Mouse (Mus musculus) liver, embryonic 13.5 days (tissue): Measurements from ENCODE around the gene Ccdc63. TPM values are rescaled to one million over a fixed set of nuclear protein-coding genes. Genes with fewer than 3 reads are reported as not detected.
"Not testable (repeated sequence)": the region's sequence is repeated elsewhere in the genome, so short reads cannot be mapped to it uniquely, and the experiment has no call there.

Source experiments
- ATAC-seq: fragments of 200-750 bp; cut with Nextera tagmentation; 2 replicates; pipeline ENCODE4 v1.8.0; 2017; ENCODE audit warnings: low read depth, mild to moderate bottlenecking, moderate number of reproducible peaks, moderate library complexity
- DNase-seq: peaks from one replicate; pipeline ENCODE4 v3.0.0; 2022
- H3K27ac ChIP-seq: fragments of 300-500 bp; sonication (generic); 2 replicates; pipeline ENCODE4 v1.5.1; 2015; ENCODE audit warnings: moderate library complexity, mild to moderate bottlenecking, inconsistent platforms
- H3K27me3 ChIP-seq: fragments of 300-500 bp; sonication (generic); 2 replicates; pipeline ENCODE4 v1.6.1; 2015; ENCODE audit warnings: mild to moderate bottlenecking, inconsistent platforms
- H3K36me3 ChIP-seq: fragments of 300-500 bp; sonication (generic); 2 replicates; pipeline ENCODE4 v1.6.1; 2015; ENCODE audit warnings: mild to moderate bottlenecking, inconsistent platforms
- H3K4me1 ChIP-seq: fragments of 300-500 bp; sonication (generic); replicated peaks from 2 replicates; pipeline ENCODE4 v1.6.1; 2015; ENCODE audit warnings: inconsistent platforms
- H3K4me2 ChIP-seq: fragments of 300-500 bp; sonication (generic); 2 replicates; pipeline ENCODE4 v1.6.1; 2015; ENCODE audit warnings: inconsistent platforms, mild to moderate bottlenecking, moderate library complexity
- H3K4me3 ChIP-seq: fragments of 300-500 bp; sonication (generic); replicated peaks from 2 replicates; pipeline ENCODE4 v1.5.1; 2015; ENCODE audit warnings: mild to moderate bottlenecking, inconsistent platforms
- H3K9ac ChIP-seq: fragments of 300-500 bp; sonication (generic); 2 replicates; pipeline ENCODE4 v1.6.1; 2015; ENCODE audit warnings: mild to moderate bottlenecking, inconsistent platforms
- H3K9me3 ChIP-seq: fragments of 300-500 bp; sonication (generic); replicated peaks from 2 replicates; pipeline ENCODE4 v1.6.1; 2016; ENCODE audit warnings: inconsistent platforms
- WGBS: fragments of 180-500 bp; shearing (Covaris S2); methylation state at CpG from one replicate; pipeline ENCODE4 v1.1.7; 2015; ENCODE audit not compliant: insufficient replicate concordance; 5-methylcytosine and 5-hydroxymethylcytosine counted together
- polyA plus RNA-seq: library from polyadenylated mRNA; unstranded; fragments of >200 nt; fragmentation: Nextera tagmentation; extraction: Ambion mirVana; gene quantifications from 2 replicates; pipeline ENCODE4 v1.2.1, GENCODE M21; 2015

Ccdc63 gene
- polyA plus RNA-seq, 1 experiment from 2014 or later: 0.14 TPM

DNA sequence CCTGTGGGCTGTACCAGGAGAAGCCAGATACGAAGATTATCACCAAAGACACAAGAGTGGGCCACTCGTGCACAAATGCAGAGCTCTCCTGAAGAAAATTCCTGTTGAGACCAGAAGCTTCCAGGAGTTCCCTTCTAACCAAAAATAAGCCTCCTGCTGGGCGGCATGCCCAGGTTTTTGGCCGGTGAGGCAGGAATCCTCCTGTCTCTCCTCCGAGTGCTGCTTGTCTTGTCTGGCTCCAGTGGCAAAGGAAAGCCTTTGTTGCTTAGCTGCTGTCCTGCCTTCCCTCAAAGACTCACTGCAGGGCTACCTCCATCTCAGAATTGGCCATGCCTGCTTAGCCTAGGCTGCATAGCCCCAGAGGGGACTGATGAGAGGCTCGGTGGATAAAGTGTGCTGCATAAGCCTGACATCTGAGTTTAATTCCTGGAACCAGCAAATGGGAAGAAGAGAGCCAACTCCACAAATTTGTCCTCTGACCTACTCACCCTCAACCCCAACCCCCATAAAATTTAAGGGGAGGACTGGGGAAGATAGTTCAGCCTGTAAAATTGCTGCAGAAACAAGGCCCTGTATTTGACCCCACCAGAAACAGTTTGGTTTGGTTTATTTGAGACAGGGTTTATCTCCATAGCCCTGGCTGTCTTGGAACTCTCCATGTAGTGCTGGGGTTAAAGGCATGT, 24.8 kb upstream of the Ccdc63 start:
- H3K9me3 ChIP-seq: no peaks in the 10 kb centered on the region

DNA sequence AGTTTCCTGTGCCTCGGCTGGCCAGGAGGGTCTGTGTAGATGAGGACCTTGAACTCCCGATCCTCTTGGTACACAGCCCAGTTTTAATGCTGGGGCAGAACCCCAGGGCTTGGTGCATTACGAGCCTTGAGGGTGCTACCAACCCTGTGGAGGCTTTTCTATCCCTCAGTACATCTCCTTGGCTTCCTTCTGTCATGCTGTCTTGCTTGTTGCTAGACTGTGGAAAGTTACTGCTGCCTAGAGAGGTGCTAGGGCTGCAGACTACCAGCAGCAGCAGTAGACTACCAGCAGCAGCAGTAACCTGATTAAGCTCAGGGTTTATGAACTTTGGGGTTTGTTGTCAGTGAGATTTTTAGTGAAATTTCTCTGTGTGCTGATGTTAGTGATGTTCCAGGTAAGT, 23.4 kb upstream of the Ccdc63 start:
- Histone ChIP-seq H3K4me2 (no peak overlapping the region), H3K9me3 (no peaks in the 10 kb centered on the region), H3K4me3 (no peak overlapping the region), H3K4me1 (peaks cover 80% of the 10 kb centered on the region), H3K9ac (peak overlapping the region; percentile 6; the same call in 1 of the 2 replicates), H3K27me3 (no peaks in the 10 kb centered on the region), H3K36me3 (peaks cover 92% of the 10 kb centered on the region), H3K27ac (no peak overlapping the region)
- DNase-seq (no peak), ATAC-seq (no peak)
- 71% methylated on average over 3 of the region's 3 CpGs for WGBS

More for the DNA sequence above, 24.8 kb upstream of the Ccdc63 start:
- no peak overlapping the region for H3K4me3 ChIP-seq
- ATAC-seq: no peak
- peaks cover 100% of the 10 kb centered on the region for H3K36me3 ChIP-seq
- H3K27ac ChIP-seq: no peak overlapping the region
- no peaks in the 10 kb centered on the region for H3K27me3 ChIP-seq
- WGBS: 72% methylated on average over 6 of the region's 6 CpGs
- no peak for DNase-seq
- 0 out of 2 replicates have a peak overlapping the region, but pooled peaks have one; percentile 12 for H3K9ac ChIP-seq
- no peak overlapping the region for H3K4me2 ChIP-seq
- H3K4me1 ChIP-seq: peaks cover 66% of the 10 kb centered on the region

DNA sequence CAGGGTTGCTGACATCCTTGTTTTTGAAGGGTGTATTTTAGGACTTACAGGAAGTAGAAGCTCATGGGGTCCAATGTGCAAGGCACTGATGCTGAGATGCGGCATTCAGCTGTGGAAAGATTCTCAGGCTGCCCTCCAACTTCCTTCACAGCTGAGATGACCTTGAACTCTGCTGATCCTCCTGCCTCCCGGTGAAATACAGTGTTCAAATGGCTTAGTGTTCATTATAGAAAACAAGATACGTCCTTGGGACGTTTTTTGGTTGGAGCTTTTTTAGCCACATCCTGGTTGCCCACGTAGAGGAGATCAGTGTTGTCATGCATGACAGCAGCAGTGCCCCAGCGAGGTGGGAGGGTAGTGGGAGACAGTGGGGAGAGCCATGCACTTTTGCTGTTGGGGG, 22.6 kb upstream of the Ccdc63 start:
- H3K36me3 ChIP-seq: peaks cover 84% of the 10 kb centered on the region
- H3K4me3 ChIP-seq: 0 out of 2 replicates have a peak overlapping the region, but pooled peaks have one; percentile 4
- H3K4me1 ChIP-seq: peaks cover 81% of the 10 kb centered on the region
- no peaks in the 10 kb centered on the region for H3K9me3 ChIP-seq
- peak overlapping the region; percentile 38 for H3K9ac ChIP-seq
- H3K27ac ChIP-seq: 0 out of 2 replicates have a peak overlapping the region, but pooled peaks have one; percentile 16
- 51% methylated on average over 6 of the region's 6 CpGs for WGBS
- no peak for DNase-seq
- no peak for ATAC-seq
- H3K4me2 ChIP-seq: peak overlapping the region; percentile 13; the same call in 1 of the 2 replicates
- no peaks in the 10 kb centered on the region for H3K27me3 ChIP-seq

DNA sequence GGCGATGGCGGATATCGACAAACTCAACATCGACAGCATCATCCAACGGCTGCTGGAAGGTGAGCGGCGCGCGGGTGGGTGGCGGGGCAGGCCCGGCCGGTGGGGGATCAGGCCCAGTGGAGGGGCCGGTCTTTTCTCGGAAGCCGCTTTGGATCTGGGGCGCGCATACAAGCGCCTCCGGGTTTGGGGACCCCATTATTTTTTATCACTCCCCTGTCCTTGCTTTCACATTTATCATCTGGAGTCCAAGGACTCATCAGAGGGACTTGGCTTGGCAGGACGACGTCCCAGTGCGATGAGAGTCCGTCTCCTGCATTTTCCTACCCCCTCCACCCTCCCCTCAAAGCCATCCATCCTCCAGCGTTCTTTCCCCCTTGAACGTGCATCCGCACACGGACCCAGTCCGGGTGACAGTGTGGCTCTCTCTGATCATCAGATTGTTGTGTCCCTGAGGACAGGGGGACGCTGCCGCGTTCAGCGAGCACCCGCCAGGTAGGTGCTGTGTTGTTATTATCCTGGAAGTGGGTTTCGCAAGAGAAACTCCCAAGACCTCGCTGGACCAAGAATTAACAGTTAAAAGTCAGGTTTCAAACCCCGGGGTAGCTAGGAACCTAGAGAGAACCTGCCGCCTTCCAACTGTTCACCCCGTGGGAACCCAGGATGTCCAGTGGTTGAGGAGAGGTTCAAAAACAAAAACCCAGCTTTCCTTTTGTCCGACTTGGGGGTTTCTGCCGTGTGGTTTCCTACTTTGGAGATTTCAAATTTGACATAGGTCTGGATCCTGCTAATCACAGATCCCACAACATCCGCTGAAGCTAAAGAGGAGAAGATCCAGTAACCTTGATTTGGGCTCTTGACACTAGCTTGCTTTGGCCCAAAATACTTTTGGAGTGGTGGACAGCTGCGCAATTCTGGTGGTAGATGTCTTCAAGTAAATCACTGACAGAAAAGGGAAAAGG, 18.2 kb upstream of the Ccdc63 start:
- peaks cover 83% of the 10 kb centered on the region for H3K4me1 ChIP-seq
- ATAC-seq: peak; percentile 29; the same call in 1 of the 2 replicates

DNA sequence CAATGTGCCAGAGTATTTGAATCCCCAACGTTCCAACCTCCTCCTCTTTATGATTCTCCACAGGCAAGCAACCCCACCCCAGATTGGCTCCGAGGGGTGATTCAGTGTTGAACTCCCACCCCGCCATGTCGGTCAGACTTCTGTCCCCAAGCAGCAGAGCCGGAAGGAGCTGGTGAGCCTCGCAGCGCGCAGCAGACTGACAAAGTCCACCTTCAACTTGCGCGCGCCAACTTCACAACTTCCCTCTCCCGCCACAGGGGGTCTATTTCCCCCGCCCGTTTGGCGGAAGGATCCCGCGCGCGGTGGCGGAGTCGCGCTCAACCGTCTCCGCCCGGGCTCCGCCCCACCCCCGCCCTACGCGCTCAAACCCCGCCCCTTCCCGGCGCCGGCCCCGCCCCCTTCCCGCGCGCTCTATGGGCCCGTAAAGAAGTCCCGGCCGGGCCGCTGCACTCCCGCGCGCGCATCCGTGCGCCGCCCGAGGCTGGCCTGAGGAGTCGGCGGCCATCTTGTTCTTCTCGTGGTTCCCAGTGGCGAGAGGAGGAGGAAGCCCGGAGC, 17.3 kb upstream of the Ccdc63 start, which contains the start of gene Ppp1cc:
Gene Ppp1cc, plus strand, starts transcription at position 452 of the 555 bp plus-strand sequence.
- Histone ChIP-seq H3K4me1 (peaks cover 76% of the 10 kb centered on the region), H3K27me3 (no peaks in the 10 kb centered on the region), H3K4me2 (peak within 1 kb of the TSS; percentile 91), H3K9me3 (no peaks in the 10 kb centered on the region), H3K27ac (peak within 1 kb of the TSS; percentile 86), H3K4me3 (peak within 1 kb of the TSS; percentile 95), H3K9ac (peak within 1 kb of the TSS; percentile 97), H3K36me3 (peaks cover 31% of the 10 kb centered on the region)
- WGBS: 1% methylated on average over 52 of the region's 54 CpGs
- ATAC-seq: peak; percentile 91
- peak; percentile 83 for DNase-seq

More for the DNA sequence above, 18.2 kb upstream of the Ccdc63 start:
- peaks cover 40% of the 10 kb centered on the region for H3K36me3 ChIP-seq
- H3K9me3 ChIP-seq: no peaks in the 10 kb centered on the region
- 2% methylated on average over 42 of the region's 42 CpGs for WGBS
- peak overlapping the region; percentile 91 for H3K4me2 ChIP-seq
- peak overlapping the region; percentile 81 for H3K27ac ChIP-seq
- peak; percentile 18 for DNase-seq
- H3K9ac ChIP-seq: peak overlapping the region; percentile 97
- H3K27me3 ChIP-seq: no peaks in the 10 kb centered on the region
- H3K4me3 ChIP-seq: peak overlapping the region; percentile 95

DNA sequence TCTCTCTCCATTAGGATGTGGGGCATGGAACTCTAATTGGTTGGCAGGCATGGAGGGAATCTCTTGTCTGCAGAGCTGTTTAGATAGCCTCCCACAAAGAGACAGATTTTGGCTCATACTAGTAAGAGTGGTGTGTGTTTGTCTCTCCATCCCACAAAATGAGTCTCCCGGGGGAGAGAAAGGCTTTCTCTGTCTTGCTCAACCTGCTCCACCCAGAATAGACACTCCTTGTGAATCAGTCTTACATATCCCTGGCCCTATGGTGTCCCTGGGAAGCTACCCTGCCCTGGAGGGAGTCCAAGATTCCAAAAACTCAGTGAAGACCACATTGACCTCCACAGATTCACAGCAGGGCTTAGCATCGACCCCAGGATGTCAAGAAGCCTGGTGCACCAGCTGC, 15.9 kb upstream of the Ccdc63 start:
- Histone ChIP-seq H3K4me1 (peaks cover 62% of the 10 kb centered on the region), H3K4me3 (peak overlapping the region; percentile 95; the same call in 1 of the 2 replicates), H3K4me2 (peak overlapping the region; percentile 86; the same call in 1 of the 2 replicates)

DNA sequence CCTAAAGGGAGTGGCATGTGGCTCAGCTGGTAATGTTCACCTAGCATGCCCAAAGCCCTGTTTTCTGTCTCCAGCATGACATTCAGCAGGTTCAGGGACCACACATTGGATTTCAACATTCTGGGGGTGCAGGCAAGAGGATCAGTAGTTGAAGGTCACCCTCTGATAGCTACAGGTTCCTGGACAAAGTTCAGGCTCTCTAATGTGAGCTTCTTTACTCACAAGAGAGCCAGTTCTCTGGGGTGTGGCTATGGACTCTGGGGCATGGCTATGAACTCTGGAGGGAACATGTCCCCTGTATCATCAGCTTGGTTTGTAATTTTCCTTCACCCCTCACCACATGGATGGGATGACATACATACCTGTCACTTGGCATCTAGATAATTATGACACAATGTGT, 15.0 kb upstream of the Ccdc63 start:
- H3K9ac ChIP-seq: no peak overlapping the region
- H3K4me3 ChIP-seq: no peak overlapping the region
- no peaks in the 10 kb centered on the region for H3K27me3 ChIP-seq
- ATAC-seq (no peak), DNase-seq (no peak)
- peaks cover 53% of the 10 kb centered on the region for H3K4me1 ChIP-seq
- peak overlapping the region; percentile 48 for H3K27ac ChIP-seq
- no peak overlapping the region for H3K4me2 ChIP-seq
- H3K9me3 ChIP-seq: no peaks in the 10 kb centered on the region
- H3K36me3 ChIP-seq: peaks cover 8% of the 10 kb centered on the region

More for the DNA sequence above, 15.9 kb upstream of the Ccdc63 start:
- WGBS: 61% methylated on average over 2 of the region's 2 CpGs
- Histone ChIP-seq H3K36me3 (peaks cover 17% of the 10 kb centered on the region), H3K27ac (peak overlapping the region; percentile 48; the same call in 1 of the 2 replicates), H3K27me3 (no peaks in the 10 kb centered on the region), H3K9me3 (no peaks in the 10 kb centered on the region), H3K9ac (peak overlapping the region; percentile 84; the same call in 1 of the 2 replicates)
- ATAC-seq (no peak), DNase-seq (no peak)

DNA sequence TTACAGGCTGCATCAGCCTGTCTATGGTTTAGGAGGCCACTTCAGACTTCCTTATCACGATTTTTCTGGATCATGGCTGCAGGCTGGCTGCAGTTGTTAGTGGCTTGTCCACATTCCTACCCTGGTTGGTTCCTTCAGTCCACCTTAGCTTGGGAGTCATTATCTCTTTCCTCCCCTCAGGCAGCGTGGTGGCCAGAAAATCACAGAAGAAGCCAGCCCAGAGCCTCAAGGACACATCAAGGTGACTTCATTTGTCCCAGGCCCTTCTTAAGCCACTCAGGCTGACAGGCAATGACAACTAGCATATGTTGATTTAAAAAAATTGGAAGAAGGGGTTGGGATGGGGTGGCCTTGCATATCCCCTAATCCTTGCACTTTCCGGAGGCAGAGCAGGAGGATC, 14.2 kb upstream of the Ccdc63 start:
- H3K27ac ChIP-seq: peak overlapping the region; percentile 48
- no peak overlapping the region for H3K4me2 ChIP-seq
- ATAC-seq (no peak), DNase-seq (no peak)
- no peak overlapping the region for H3K4me3 ChIP-seq
- 38% methylated on average over 3 of the region's 3 CpGs for WGBS
- H3K9ac ChIP-seq: no peak overlapping the region
- no peaks in the 10 kb centered on the region for H3K27me3 ChIP-seq
- no peaks in the 10 kb centered on the region for H3K9me3 ChIP-seq
- H3K4me1 ChIP-seq: peaks cover 45% of the 10 kb centered on the region
- H3K36me3 ChIP-seq: peaks cover 4% of the 10 kb centered on the region; the same call in 1 of the 2 replicates

DNA sequence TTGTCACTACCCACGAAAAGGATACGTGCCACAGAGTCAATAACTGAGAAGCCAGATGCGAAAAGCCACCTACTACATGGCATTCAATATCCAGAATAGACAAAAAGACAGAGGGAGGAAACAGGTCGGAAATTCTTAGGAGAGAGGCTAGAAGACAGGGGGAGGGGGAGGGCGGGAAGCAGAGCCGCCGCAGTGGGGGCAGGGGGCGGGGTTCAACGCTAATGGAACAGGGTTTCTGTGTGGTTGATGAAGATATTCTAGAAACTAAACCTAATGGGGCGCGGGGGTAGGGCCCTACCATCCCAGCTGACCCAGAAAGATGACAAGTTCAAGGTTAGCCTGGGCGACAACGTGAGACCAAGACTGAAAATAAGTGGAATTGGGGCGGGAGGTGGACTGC, 13.4 kb upstream of the Ccdc63 start:
- Histone ChIP-seq H3K4me1 (peaks cover 37% of the 10 kb centered on the region), H3K4me2 (no peak overlapping the region), H3K27ac (no peak overlapping the region; the same call in 1 of the 2 replicates), H3K27me3 (no peaks in the 10 kb centered on the region), H3K9ac (no peak overlapping the region), H3K36me3 (no peaks in the 10 kb centered on the region), H3K4me3 (no peak overlapping the region), H3K9me3 (no peaks in the 10 kb centered on the region)
- ATAC-seq: no peak
- no peak for DNase-seq
- WGBS: 22% methylated on average over 11 of the region's 14 CpGs

DNA sequence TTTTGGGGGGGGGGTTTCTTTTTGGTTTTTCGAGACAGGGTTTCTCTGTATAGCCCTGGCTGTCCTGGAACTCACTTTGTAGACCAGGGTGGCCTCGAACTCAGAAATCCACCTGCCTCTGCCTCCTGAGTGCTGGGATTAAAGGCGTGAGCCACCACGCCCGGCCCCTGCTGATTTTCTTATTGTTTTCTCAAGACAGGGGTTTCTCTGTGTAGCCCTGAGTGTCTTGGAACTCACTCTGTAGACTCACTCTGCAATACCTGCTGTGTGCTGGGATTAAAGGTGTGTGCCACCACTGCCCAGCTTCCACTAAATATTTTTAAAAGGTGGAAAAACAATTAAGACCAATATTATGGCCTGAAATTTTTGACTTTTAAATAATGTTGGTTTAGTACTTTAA, 11.9 kb upstream of the Ccdc63 start:
- DNase-seq, ATAC-seq, H3K4me2 ChIP-seq, H3K27ac ChIP-seq, H3K9me3 ChIP-seq, H3K4me3 ChIP-seq, H3K27me3 ChIP-seq, H3K9ac ChIP-seq, H3K36me3 ChIP-seq: not testable (repeated sequence)
- WGBS: 71% methylated on average over 5 of the region's 5 CpGs
- H3K4me1 ChIP-seq: peaks cover 34% of the 10 kb centered on the region

DNA sequence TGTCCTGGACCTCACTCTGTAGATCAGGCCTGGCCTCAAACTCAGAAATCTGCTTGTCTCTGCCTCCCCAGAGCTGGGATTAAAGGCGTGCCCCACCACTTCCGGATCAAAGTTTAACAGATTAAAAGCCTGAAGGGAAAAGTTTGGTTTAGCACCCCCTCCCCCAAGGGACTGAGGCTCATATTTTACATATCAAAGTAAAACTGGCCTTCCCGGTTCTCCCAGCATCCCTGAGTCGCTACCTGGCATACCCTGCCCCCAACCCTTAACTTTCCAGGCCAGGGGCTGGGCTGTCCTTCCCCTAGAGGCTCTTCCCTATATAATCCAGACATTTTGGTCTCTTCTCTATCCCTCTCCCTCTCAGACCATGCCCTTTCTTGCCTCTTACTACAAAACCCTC, 8.6 kb upstream of the Ccdc63 start:
- H3K4me2 ChIP-seq: no peak overlapping the region
- H3K27ac ChIP-seq: no peak overlapping the region
- no peak for DNase-seq
- no peak for ATAC-seq
- H3K4me3 ChIP-seq: no peak overlapping the region
- no peaks in the 10 kb centered on the region for H3K36me3 ChIP-seq
- H3K27me3 ChIP-seq: no peaks in the 10 kb centered on the region
- H3K9ac ChIP-seq: no peak overlapping the region
- 47% methylated on average over 4 of the region's 4 CpGs for WGBS
- no peaks in the 10 kb centered on the region for H3K9me3 ChIP-seq
- peaks cover 31% of the 10 kb centered on the region for H3K4me1 ChIP-seq
